Mouse (Mus musculus): ENCODE data around the gene Tbc1d2.
"Not testable (repeated sequence)": the region's sequence is repeated elsewhere in the genome, so short reads cannot be mapped to it uniquely, and the experiment has no call there.

The Tbc1d2 gene

DNA sequence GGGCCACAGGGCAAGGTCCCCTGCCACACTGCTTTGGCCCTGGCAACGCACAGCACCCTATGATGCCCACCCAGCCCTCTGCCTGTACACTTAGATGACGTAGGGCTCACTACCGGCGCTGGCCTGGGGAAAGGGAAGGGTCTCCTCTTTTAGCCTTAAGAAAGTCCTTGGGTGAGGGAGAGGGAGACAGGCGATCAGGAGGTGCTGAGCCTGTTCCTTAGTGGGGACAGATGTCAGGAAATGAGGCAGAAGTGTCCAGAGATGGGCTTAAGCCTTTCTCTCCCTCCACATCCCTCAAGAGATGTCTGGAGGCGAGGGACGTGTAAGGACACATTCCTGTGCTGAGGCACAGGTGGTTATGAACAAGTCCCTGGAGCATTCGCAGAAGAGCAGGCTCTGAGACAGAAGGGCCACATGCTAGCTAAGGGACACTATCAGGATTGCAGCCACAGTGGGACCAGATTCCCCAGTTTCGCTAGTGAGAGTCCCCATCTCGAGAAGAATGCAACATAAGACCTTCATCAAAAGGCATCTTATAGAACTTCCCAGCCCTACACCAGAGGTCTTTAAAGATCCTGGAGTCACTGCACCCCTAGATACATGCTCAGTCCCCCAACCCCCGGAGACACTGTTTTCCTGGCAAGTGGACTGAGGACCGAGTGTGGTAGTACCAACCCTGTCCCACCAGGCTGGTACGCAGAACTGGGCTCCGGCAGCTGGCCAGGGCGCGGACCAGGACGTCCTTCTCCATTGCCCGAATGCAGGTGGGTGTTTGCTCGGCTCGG, 49.3 kb downstream of the Tbc1d2 start:
- peak; percentile 2 for DNase-seq

DNA sequence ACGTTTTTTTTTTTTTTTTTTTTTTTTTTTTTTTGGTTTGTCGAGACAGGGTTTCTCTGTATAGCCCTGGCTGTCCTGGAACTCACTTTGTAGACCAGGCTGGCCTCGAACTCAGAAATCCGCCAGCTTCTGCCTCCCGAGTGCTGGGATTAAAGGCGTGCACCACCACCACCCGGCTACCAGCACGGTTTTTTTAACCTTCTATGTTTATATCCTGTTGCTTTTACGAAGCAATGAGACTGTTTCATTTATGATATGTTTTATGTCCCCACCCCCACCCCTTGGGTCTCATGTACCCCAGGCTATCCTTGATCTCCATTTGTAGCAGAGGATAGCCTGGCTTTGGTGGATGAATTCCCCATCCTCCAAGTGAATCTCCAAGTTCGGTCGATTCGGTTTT, 50.4 kb downstream of the Tbc1d2 start:
- DNase-seq = not testable (repeated sequence)

DNA sequence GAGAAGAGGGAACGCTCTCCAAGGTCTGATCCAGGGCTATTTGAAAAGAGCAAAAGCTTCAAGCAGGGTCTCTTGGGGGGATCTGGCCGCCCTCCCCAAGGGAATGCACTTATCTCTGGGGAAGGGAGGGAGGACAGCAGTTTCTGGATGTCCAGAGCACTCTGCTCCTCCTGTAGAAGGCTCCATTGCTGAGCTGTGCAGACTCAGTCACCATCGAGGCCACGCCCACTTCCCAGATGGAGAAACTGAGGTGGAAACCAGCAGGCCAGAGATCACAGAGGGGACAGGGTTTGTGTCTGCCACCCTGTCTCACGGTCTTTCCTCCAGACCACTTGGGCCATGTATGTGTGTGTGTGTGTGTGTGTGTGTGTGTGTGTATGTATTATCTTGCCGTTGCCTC, 51.0 kb downstream of the Tbc1d2 start:
- peak; percentile 8 for DNase-seq

DNA sequence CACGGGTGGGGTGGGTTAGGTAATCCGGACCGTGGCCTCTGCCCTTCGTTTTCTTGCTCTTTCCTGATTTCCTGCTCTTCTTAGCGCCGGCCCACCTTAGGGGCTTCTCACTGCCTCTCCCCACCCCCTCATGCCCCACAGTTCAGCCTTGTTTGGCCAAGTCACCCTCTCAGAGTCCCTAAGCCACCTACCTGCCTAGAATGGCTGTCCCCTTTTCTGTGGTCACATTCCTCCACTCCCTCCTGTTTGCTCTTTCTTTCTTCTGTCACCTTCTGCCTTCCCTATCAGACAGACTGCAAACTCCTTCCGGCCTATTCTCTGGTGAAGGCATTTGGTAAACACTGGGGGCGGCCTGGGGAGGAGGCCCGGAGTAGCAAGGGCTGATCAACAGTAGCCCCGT, 51.9 kb downstream of the Tbc1d2 start:
- peak; percentile 5 for DNase-seq

DNA sequence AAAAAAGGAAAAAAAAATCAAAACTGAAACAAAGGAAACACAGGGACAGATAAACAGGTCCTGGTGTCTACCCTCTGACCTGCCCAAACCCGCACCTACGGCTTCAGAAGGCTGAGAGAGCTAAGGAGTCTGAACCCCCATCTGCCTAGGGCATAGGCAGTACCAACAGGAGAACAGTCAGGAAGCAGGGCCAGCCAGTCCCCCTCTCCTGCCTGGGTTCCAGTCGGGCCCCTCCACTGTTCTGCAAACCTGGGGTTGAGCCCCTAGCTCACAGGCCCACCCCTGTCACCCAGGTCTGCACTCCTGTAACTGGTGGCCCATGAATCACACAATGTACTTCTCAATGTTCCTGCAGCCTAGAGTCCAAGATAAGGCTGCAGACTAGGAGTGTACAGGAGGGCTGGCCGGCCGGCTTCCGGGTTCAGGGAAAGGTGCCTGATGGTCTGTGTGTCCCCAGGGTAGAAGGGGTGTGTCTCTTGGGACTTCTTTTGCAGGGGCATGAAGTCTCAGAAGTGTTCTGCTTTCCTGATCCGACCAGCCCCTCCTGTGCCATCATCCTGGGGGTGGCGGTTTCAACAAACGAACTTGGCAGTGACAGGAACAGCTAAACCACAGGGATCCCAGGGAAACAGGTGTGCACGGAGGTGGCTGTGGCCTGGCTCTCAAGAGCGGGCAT, 52.6 kb downstream of the Tbc1d2 start:
- DNase-seq = peak; percentile 3

DNA sequence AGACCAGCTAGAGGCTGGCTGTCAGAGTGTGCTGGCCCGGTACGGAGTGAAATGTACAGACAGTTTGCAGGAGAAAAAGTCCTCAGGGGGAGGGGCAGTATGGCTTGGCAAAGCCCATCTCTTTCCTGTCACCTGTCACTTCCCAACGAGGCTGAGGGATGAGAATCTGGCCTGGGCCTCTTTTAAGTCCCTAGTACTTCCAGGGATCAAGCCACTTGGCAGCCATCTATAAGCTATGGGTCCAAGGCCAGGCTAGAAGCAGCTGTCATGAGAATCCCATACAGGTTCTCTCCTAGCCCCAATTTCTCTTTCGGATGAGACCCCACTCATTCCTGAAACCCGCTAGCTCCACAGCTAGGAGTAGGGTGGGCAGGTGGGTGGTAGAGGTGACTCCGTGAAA, 53.6 kb downstream of the Tbc1d2 start:
- peak; percentile 4 for DNase-seq

DNA sequence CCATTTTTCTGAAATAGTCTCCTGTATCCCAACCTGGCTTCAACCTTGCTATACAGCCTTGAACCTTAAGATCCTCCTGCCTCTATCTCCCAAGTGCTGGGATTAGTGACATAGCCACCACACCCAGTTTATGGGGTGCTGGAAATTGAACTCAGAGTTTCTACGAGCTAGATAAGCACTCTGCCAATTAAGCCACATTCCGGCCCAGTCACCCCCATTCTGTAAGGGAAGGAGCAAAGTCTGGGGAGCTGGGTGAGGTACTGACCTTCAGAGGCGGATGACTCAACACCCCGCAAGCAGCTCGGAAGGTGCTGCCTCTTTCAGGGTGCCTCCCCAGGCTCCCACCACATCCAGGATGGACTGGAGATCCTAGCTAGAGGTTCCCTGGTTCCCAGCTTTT, 55.9 kb downstream of the Tbc1d2 start:
- DNase-seq = no peak

DNA sequence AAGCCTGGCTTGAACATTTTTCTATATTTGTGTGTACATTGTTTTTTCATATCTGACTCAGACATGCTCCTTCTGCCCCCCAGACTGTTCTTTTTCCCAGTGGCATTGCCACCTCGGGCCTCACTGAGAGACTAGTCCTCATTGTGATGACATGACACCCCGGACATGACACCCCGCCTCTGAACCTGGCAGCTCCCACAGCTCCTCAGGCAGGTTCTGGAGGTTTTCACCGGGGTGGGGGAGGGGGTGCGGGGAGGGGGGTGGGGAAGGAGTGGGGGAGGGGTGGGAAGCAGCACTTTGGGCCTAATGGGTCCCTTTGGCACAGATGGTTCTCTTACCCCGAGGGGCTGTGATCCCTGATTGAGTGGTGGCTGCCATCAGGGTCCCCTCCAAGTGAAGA, 56.5 kb downstream of the Tbc1d2 start:
- DNase-seq = no peak

DNA sequence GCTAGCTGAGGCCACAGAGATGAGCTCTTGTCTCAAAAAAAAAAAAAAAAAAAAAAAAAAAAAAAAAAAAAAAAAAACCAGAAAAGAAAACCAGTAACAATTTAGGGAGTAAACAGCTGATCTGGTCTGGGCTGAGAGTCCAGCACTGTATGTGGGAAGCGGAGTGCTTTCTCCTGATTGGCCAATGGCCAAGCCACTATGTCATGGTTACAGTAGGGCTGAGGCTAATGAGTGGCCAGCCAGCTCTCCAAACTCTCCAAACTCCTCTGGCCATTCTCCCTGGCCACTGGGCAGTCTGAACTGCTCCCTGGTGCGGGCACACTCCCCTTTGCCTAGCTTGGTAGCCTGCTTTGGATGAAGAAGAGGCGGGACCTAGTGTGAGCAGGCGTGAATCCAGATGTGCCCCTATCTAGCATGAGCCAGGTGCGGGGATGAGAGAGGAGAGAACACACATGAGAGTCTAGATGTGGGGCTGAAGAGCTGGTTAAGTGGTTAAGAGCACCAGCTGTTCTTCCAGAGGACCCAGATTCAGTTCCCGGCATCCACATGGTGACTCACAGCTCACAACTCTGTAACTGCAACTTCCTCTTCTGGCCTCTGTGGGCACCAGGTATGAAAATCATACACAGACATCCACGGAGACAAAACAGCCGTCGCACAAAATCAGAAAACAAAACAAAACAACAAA, 58.0 kb downstream of the Tbc1d2 start:
- peak; percentile 44 for DNase-seq

DNA sequence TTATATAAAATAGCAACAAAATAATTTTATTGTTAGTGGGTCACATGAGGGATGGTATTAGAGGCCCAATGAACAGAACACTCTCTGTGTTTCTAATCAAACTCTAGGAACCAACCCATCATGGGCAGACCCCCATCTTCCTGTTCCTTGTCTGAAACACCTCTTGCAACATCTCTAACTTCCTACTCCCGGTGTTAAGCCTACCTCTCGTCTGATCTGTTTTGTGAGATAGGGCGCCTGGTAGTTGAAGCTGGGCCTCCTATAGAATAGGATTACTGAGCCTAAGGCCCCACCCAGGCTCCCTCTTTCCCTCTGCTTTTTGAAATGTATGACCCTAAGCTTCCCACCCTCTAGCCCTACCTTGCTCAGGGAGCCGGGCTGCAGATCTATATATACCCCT, 59.2 kb downstream of the Tbc1d2 start:
- no peak for DNase-seq

DNA sequence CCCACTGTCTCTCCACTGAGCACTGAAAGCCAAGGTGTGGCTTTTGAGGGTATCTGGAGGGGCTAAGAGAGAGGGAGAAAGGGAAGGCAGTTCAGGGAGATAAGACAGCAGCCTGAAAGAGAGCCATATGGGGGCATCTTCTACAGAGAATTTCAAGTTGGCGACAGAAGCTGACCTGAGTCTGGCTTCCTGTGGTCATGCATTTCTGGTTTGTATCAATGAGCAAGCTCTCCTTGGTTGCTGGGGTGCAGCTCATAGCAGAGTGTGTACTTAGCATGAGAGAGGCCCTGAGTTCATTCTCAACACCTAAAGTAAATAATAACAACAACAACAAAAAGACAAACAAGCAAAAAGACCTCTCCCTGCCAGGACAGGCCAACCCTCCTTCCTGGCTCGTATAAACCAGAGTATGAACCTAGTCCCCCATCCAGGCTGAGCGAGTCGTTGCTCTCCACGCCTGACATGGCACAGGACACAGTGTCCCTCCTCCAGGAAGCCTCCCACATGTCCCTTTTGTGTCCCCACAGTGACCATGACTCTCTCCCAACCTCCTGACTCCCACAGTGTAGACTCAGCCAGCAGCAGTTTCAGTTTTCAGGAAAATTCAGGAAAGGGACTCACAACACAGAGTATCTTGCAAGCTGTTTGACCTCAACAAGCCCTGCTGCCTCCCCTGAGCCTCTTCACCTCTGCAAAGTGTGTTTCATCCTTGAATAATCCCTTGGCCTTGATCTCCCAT, 59.9 kb downstream of the Tbc1d2 start:
- no peak for DNase-seq

DNA sequence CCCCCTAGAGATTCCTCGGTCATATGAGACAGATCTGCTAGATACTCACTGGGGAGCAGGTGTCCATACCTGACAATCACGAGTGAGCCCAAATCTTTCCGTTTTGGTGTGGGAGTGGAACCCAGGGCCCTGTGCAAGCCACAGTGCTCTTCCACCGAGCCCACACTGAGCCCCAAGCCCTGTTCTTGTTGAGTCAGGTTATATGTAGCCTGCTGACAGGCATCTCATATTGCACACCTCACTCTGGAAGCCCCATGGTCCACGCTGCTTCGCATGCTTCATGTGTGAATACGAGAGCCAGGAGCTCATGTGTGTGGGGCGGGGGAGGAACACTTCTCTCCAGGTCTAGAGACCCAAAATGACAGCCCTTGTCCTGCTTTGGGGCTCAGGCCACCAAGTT, 60.9 kb downstream of the Tbc1d2 start:
- DNase-seq = no peak

DNA sequence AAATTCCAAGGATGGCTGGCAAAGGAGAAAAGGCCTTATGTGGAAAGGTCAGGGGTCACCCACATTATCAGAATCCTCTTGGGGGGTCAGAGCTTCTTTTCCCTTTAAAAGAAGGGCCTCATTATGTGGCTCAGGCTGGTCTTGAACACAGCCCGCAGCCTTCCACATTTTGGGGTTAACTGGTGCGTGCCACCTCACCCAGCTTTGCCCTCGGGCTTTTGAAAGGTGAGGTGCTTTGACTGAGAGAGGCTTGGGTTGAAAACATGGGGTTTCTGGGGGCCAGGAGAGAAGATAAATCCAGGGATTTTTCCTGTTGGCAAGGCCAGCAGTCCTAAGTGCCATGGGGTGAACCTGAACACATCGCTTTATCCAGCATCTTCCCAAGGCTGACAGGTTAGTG, 63.5 kb downstream of the Tbc1d2 start:
- DNase-seq = peak; percentile 1

DNA sequence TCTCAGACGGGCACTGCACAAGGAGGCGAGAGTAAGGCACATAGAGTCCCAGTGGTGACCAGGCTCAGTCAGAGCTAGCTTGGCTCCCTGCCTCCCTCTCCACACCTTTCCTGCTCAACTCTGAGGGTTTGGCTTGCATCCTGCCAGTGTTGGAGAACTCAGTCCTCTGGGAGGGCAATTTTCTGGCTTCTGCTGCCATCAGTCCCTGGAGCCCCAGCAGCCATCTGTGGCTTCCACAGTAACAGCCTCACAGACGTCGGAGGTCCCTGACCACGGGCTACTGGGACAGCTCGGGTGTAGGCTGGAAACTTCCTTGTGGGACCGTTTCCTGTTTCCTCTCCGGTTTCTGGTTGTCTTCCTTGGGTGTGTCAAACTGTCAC, 64.2 kb downstream of the Tbc1d2 start:
- peak; percentile 10 for DNase-seq

DNA sequence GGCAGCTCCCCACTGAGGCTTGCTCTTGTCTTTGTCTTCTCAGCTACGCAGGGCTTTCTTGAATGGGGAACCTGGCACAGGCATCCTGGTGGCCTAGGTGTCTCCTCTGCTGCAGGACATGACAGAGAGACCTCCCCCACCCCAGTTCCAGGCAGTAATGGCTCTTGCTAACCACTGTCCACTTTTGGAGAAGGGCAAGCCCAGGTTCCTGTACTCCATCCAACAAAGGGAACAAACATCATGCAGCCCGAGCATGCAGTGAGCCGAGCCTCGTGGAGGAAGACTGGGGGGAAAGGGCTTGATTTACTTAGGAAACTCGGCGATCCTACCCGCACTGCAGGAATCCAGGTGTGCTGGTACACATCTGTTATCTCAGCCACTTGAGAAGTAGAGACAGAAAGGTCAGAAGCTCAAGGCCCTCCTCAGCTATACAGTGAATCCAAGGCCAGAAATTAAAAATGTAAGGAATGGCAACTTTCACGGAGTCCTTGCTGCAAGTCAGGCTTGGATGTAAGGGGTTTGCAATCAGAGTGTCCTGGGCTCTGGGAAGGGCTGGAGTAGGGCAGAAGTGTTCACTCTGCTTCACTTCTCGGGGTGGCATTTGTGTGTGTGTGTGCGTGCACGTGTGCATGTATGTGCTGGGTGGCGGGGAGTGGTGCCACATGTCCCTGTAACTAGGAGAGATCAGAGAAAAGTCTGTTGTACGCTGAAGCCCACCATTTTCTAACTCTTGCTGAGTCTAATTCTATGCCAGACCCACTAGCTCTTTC, 64.8 kb downstream of the Tbc1d2 start:
- no peak for DNase-seq

DNA sequence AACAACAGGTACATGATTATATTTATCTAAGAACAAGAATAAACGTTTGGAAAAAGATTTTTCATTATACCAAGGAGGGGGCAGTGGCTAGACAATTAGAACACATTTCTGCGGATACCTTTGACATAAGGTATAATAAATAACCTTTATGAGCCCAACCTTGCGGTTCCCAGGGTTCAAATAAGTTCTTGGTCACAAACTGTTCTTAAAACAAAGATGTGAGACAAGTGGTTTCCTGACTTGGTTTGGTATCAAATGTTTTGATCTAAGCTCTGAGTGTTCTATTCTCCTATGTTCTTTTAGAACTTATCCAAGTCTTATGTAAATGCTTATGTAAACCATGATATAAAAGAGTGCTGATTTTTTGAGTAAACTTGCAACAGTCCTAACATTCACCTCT, 65.5 kb downstream of the Tbc1d2 start:
- not testable (repeated sequence) for DNase-seq

DNA sequence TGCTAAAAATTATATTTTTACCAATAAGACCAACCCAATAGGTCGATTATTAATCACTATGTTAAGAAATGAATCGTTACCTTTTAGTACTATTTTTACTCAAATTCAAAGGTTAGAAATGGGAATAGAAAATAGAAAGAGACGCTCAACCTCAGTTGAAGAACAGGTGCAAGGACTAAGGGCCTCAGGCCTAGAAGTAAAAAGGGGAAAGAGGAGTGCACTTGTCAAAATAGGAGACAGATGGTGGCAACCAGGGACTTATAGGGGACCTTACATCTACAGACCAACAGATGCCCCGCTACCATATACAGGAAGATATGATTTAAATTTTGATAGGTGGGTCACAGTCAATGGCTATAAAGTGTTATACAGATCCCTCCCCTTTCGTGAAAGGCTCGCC, 65.9 kb downstream of the Tbc1d2 start:
- not testable (repeated sequence) for DNase-seq

DNA sequence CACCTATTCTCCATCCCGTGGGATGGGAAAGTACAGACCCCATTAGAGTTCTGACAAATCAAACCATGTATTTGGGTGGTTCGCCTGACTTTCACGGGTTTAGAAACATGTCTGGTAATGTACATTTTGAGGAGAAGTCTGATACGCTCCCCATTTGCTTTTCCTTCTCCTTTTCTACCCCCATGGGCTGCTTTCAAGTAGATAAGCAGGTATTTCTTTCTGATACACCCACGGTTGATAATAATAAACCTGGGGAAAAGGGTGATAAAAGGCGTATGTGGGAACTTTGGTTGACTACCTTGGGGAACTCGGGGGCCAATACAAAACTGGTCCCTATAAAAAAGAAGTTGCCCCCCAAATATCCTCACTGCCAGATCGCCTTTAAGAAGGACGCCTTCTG, 68.0 kb downstream of the Tbc1d2 start:
- not testable (repeated sequence) for DNase-seq

DNA sequence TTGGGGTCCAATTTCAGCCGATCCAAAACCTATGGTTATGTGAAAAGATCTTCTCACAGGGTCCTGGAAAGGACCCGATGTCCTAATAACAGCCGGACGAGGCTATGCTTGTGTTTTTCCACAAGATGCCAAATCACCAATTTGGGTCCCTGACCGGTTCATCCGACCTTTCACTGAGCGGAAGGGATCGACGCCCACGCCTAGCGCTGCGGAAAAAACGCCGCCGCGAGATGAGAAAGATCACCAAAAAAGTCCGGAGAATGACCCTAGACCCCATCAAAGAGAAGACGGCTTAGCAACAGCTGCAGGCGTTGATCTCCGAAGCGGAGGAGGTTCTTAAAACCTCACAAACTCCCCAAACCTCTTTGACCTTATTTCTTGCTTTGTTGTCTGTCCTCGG, 68.4 kb downstream of the Tbc1d2 start:
- DNase-seq = peak; percentile 1

DNA sequence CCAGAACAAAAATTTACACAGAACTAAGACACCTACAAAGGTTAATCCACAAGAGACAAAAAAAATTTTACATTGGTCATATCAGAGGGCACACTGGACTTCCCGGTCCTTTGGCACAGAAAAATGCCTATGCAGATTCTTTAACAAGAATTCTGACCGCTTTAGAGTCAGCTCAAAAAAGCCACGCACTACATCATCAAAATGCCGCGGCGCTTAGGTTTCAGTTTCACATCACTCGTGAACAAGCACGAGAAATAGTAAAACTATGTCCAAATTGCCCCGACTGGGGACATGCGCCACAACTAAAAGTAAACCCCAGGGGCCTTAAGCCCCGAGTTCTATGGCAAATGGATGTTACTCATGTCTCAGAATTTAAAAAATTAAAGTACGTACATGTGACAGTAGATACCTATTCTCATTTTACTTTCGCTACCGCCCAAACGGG, 69.2 kb downstream of the Tbc1d2 start:
- not testable (repeated sequence) for DNase-seq

DNA sequence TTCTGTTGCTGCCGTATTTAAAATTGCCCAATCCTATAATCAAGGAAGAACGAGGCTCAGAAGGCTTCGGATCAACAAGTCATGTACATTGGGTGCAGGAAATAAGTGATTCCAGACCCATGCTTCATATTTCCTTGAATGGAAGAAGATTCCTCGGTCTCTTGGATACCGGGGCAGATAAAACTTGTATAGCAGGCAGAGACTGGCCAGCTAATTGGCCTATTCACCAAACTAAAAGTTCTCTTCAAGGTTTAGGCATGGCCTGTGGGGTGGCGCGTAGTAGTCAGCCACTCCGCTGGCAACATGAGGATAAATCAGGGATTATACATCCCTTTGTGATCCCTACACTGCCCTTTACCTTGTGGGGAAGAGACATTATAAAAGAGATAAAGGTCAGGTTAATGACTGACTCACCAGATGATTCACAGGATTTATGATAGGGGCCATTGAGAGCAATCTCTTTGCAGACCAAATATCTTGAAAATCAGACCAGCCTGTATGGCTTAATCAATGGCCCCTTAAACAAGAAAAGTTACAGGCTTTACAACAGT, 71.1 kb downstream of the Tbc1d2 start:
- not testable (repeated sequence) for DNase-seq

DNA sequence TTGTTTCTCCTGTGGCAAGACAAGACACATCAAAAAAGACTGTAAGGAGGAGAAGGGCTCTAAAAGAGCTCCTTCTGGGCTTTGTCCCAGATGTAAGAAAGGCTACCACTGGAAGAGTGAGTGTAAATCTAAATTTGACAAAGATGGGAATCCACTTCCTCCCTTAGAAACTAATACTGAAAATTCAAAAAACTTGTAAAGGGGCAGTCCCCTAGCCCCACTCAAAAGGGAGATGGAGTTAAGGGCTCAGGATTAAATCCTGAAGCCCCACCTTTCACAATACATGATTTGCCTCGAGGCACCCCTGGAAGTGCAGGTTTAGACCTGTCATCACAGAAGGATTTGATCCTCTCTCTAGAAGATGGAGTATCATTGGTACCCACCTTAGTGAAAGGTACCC, 71.8 kb downstream of the Tbc1d2 start:
- no peak for DNase-seq

Measured in kidney, postnatal 10 days (tissue).